Mouse (Mus musculus) heart, postnatal 0 days (tissue): Measurements from ENCODE around the gene Rheb.

Source experiments
- CTCF ChIP-seq: IDR thresholded peaks from 2 replicates; pipeline ENCODE4 v1.5.1; 2016; ENCODE audit warnings: antibody characterized with exemption, control low read depth, low read depth
- EP300 ChIP-seq: IDR thresholded peaks from 2 replicates; pipeline ENCODE4 v1.6.1; 2016; ENCODE audit warnings: antibody characterized with exemption, low read depth

GRCm38 (mm10) chr5:24805222-24805621, 37.2 kb downstream of the Rheb start:
- no peak for TF ChIP-seq CTCF
- no peak for TF ChIP-seq EP300
